Mouse (Mus musculus) myocyte (in vitro differentiated cells): ENCODE data around the gene Slc22a23. TPM values are rescaled to one million over a fixed set of nuclear protein-coding genes. Genes with fewer than 3 reads are reported as not detected.

ENCODE experiments used
- H3K27me3 ChIP-seq: one replicate; pipeline ENCODE4 v1.6.1; 2011; ENCODE audit not compliant: control insufficient read depth, insufficient read depth, insufficient read length
- H3K36me3 ChIP-seq: one replicate; pipeline ENCODE4 v1.6.1; 2011; ENCODE audit not compliant: control insufficient read depth, insufficient read depth
- H3K4me2 ChIP-seq: one replicate; pipeline ENCODE4 v1.6.1; 2011; ENCODE audit warnings: low read depth, control low read depth
- H3K4me3 ChIP-seq: one replicate; pipeline ENCODE4 v1.5.1; 2011; ENCODE audit warnings: mild to moderate bottlenecking, control low read depth, moderate library complexity
- H3K79me2 ChIP-seq: one replicate; pipeline ENCODE4 v1.6.1; 2011; ENCODE audit not compliant: control insufficient read depth, insufficient read depth
- H3ac ChIP-seq: one replicate; pipeline ENCODE4 v1.6.1; 2011; ENCODE audit not compliant: control insufficient read depth, insufficient read length
- CEBPB ChIP-seq: IDR thresholded peaks from 2 replicates; pipeline ENCODE4 v1.6.1; 2011; ENCODE audit warnings: mild to moderate bottlenecking, moderate library complexity; ENCODE audit not compliant: poor library complexity, insufficient read depth, severe bottlenecking
- E2F4 ChIP-seq: IDR thresholded peaks from one replicate; pipeline ENCODE4 v1.6.1; 2011; ENCODE audit warnings: mild to moderate bottlenecking, control low read depth, moderate library complexity; ENCODE audit not compliant: insufficient read depth
- MAX ChIP-seq: IDR thresholded peaks from one replicate; pipeline ENCODE4 v1.6.1; 2011; ENCODE audit warnings: low read depth, mild to moderate bottlenecking, control low read depth
- MYOD1 ChIP-seq, 3 experiments: IDR thresholded peaks; one replicate each; pipeline ENCODE4 v1.6.1; 2011; ENCODE audit warnings: control low read depth in 2 of 3, low read depth in 2 of 3, mild to moderate bottlenecking in 2 of 3, moderate library complexity in 1 of 3; ENCODE audit not compliant: insufficient read length in 2 of 3, control insufficient read depth in 1 of 3
- MYOG ChIP-seq, 3 experiments: IDR thresholded peaks; one replicate each; pipeline ENCODE4 v1.6.1; 2011; ENCODE audit warnings: control low read depth in 2 of 3, low read depth in 2 of 3, mild to moderate bottlenecking in 2 of 3; ENCODE audit not compliant: insufficient read length in 2 of 3, control insufficient read depth in 1 of 3, insufficient read depth in 1 of 3
- POLR2A ChIP-seq: IDR thresholded peaks from one replicate; pipeline ENCODE4 v1.6.1; 2011; ENCODE audit warnings: low read depth, mild to moderate bottlenecking, control low read depth, moderate library complexity; ENCODE audit not compliant: insufficient read length
- POLR2AphosphoS2 ChIP-seq: IDR thresholded peaks from one replicate; pipeline ENCODE4 v1.6.1; 2011; ENCODE audit warnings: low read depth, control low read depth; ENCODE audit not compliant: insufficient read length
- REST ChIP-seq: IDR thresholded peaks from one replicate; pipeline ENCODE4 v1.6.1; 2011; ENCODE audit warnings: mild to moderate bottlenecking, control low read depth, moderate library complexity; ENCODE audit not compliant: insufficient read depth, insufficient read length
- SRF ChIP-seq: IDR thresholded peaks from one replicate; pipeline ENCODE4 v1.6.1; 2011; ENCODE audit warnings: low read depth; ENCODE audit not compliant: control insufficient read depth, insufficient read length
- TCF12 ChIP-seq: IDR thresholded peaks from one replicate; pipeline ENCODE4 v1.6.1; 2011; ENCODE audit warnings: mild to moderate bottlenecking, control low read depth; ENCODE audit not compliant: poor library complexity, insufficient read depth, severe bottlenecking
- TCF3 ChIP-seq: IDR thresholded peaks from one replicate; pipeline ENCODE4 v1.6.1; 2011; ENCODE audit warnings: low read depth, control low read depth; ENCODE audit not compliant: insufficient read length
- USF1 ChIP-seq: IDR thresholded peaks from one replicate; pipeline ENCODE4 v1.6.1; 2011; ENCODE audit warnings: low read depth, mild to moderate bottlenecking, control low read depth, moderate library complexity
- polyA plus RNA-seq: library from polyadenylated mRNA; unstranded; fragments of >200 nt; fragmentation: generic; extraction: Trizol; gene quantifications from one replicate; pipeline ENCODE4 v1.2.1, GENCODE M21; 2012; ENCODE audit warnings: missing spikeins

The Slc22a23 gene
- polyA plus RNA-seq, 1 experiment, result 8.5 TPM

DNA sequence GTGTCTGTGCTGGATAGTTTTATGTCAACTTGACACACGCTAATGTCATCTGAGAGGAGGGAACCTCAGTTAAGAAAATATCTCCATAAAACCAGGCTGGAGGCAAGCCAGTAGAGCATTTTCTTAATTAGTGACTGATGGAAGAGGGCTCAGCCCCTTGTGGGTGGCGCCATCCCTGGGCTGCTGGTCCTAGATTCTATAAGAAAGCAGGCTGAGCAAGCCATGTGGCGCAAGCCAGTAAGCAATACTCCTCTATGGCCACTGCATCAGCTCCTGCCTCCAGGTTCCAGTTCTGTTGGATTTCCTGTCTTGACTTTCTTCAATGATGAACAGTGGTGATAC is 104.9 kb downstream of the Slc22a23 start:
- Histone ChIP-seq H3K27me3 (no peaks in the 10 kb centered on the region), H3ac (no peak overlapping the region), H3K4me3 (no peak overlapping the region), H3K4me2 (no peak overlapping the region), H3K36me3 (no peaks in the 10 kb centered on the region), H3K79me2 (no peaks in the 10 kb centered on the region)
- TF ChIP-seq CEBPB (no peak), E2F4 (no peak), USF1 (no peak), POLR2A (no peak), TCF12 (no peak), POLR2AphosphoS2 (no peak), REST (no peak), MYOD1 (IDR thresholded peaks at IDR 0.05; ENCODE audit: control insufficient read depth in 1 of 3, insufficient read length in 2 of 3, low read depth in 2 of 3) (no peak), MYOG (IDR thresholded peaks at IDR 0.05; ENCODE audit: control insufficient read depth in 1 of 3, insufficient read depth in 1 of 3, insufficient read length in 2 of 3, low read depth in 2 of 3) (no peak)

- TF ChIP-seq REST (no peak), POLR2A (no peak), USF1 (no peak), POLR2AphosphoS2 (no peak), MYOG (IDR thresholded peaks at IDR 0.05; ENCODE audit: control insufficient read depth in 1 of 3, insufficient read depth in 1 of 3, insufficient read length in 2 of 3, low read depth in 2 of 3) (no peak), TCF3 (no peak), TCF12 (no peak), CEBPB (no peak), MAX (no peak), E2F4 (no peak), MYOD1 (IDR thresholded peaks at IDR 0.05; ENCODE audit: control insufficient read depth in 1 of 3, insufficient read length in 2 of 3, low read depth in 2 of 3) (no peak), SRF (no peak)
- no peak overlapping the region for H3K4me3 ChIP-seq
- no peak overlapping the region for H3ac ChIP-seq
- H3K4me2 ChIP-seq, result no peak overlapping the region
- H3K27me3 ChIP-seq, result no peaks in the 10 kb centered on the region
- H3K79me2 ChIP-seq, result no peaks in the 10 kb centered on the region
- no peaks in the 10 kb centered on the region for H3K36me3 ChIP-seq
Observed at GRCm38 (mm10) chr13:34239371-34240086, 105.5 kb downstream of the Slc22a23 start.

DNA sequence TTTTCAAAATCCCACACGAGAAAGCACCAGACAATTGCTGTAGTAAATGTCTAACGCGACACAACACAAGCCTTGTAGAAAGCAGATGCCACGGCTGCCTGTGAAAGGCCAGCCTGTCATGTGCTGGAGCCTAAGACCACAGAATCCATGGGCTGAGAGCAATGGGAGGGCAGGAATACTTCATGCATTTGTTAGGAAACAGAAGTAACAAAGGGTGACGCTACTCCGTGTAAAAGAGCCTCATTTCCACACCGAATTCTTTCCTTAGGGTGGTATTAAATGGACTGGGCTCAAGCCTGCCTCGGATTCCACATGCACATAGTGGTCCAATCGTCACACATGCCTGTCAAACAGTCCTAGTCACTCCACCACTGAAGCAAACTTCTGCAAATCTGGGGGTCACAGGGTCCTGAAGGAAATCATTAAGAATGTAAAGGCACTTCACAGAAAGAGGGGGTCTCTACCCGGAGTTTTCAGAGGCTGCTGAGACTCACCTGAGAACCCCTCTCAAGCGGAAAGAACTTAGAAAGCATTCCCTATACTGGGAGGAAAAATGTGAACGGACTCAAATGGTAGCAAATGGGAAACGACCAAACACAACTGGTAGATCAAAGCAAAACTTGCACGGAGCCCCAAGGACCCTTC is 106.2 kb downstream of the Slc22a23 start:
- H3K4me3 ChIP-seq, result no peak overlapping the region
- no peaks in the 10 kb centered on the region for H3K27me3 ChIP-seq
- no peaks in the 10 kb centered on the region for H3K36me3 ChIP-seq
- H3ac ChIP-seq, result no peak overlapping the region
- H3K4me2 ChIP-seq, result no peak overlapping the region
- no peak for TF ChIP-seq MYOD1 (IDR thresholded peaks at IDR 0.05; ENCODE audit: control insufficient read depth in 1 of 3, insufficient read length in 2 of 3, low read depth in 2 of 3)
- no peak for TF ChIP-seq TCF3
- TF ChIP-seq MYOG (IDR thresholded peaks at IDR 0.05; ENCODE audit: control insufficient read depth in 1 of 3, insufficient read depth in 1 of 3, insufficient read length in 2 of 3, low read depth in 2 of 3), result no peak
- TF ChIP-seq TCF12, result no peak
- TF ChIP-seq SRF, result no peak
- no peak for TF ChIP-seq E2F4
- no peak for TF ChIP-seq POLR2AphosphoS2
- TF ChIP-seq POLR2A, result no peak
- TF ChIP-seq CEBPB, result no peak
- TF ChIP-seq MAX, result no peak
- TF ChIP-seq REST, result no peak
- TF ChIP-seq USF1, result no peak
- no peaks in the 10 kb centered on the region for H3K79me2 ChIP-seq

DNA sequence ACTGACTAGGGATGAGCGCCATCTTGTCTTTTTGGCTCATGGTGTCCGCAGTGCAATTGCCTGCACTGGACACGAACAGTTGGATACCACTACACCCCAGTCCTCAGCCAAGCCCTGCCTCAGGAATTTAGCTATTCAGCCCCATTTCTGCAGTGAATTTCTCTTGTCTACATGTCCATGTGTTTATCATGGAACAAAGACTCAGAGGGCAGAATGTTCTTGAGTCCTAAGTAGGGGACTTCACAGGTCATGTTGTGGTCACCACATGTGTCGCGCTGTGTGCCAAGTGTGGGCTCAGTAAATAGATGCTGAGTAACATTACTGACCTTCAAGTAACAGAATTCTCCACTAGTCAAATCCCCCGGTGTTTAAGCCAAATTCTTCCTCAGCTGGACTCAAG is 109.9 kb downstream of the Slc22a23 start:
- Histone ChIP-seq H3K27me3 (no peaks in the 10 kb centered on the region), H3K4me3 (no peak overlapping the region), H3ac (no peak overlapping the region), H3K36me3 (no peaks in the 10 kb centered on the region), H3K4me2 (peak overlapping the region; percentile 62), H3K79me2 (no peaks in the 10 kb centered on the region)
- TF ChIP-seq TCF3 (no peak), MYOD1 (IDR thresholded peaks at IDR 0.05; ENCODE audit: control insufficient read depth in 1 of 3, insufficient read length in 2 of 3, low read depth in 2 of 3) (no peak), MYOG (IDR thresholded peaks at IDR 0.05; ENCODE audit: control insufficient read depth in 1 of 3, insufficient read depth in 1 of 3, insufficient read length in 2 of 3, low read depth in 2 of 3) (no peak), CEBPB (no peak), POLR2A (no peak), E2F4 (no peak), USF1 (no peak), MAX (no peak), SRF (no peak), TCF12 (no peak), POLR2AphosphoS2 (no peak), REST (no peak)
